Mouse (Mus musculus): Measurements from ENCODE around the gene Igfbp3. TPM values are rescaled to one million over a fixed set of nuclear protein-coding genes. Genes with fewer than 3 reads are reported as not detected.
A peak's percentile ranks its signal among the peaks of the same experiment; 100 is the strongest.

Igfbp3 gene
- polyA plus RNA-seq, 1 experiment from 2014 or later: 14.3 TPM

DNA sequence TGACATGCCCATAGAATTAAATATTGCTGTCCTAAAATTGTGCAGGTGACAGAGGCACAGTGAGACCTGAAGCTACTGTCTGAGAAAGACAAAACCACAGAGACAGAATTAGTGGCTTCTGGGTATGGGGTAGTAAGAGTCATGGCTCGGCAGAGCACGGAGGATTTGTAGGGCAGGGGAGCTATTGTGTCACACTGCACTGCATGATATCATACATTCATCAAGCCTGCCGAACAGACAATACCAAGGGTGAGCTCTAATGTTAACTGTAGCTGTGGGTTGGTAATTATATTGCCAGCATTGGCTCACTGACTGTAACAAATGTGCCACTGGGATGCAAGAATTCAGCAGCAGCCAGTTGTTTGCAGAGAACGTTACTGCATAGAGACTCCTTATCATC, 49.3 kb downstream of the Igfbp3 start:
- Histone ChIP-seq H3K27ac (ENCODE audit: low read length) (no peak overlapping the region), H3K9me3 (replicated peaks; ENCODE audit: control insufficient read depth, low read length) (no peaks in the 10 kb centered on the region), H3K4me3 (ENCODE audit: low read depth, low read length) (no peak overlapping the region), H3K4me1 (ENCODE audit: control insufficient read depth, low read depth, low read length) (peaks cover 9% of the 10 kb centered on the region), H3K4me2 (ENCODE audit: low read depth, low read length) (no peak overlapping the region), H3K9ac (ENCODE audit: low read depth, low read length) (no peak overlapping the region), H3K36me3 (ENCODE audit: control insufficient read depth, insufficient read depth) (no peaks in the 10 kb centered on the region), H3K27me3 (ENCODE audit: control insufficient read depth, insufficient read depth, low read depth, low read length) (no peaks in the 10 kb centered on the region)
- no peak for ATAC-seq (ENCODE audit: low read depth)
- WGBS (ENCODE audit: insufficient replicate concordance): 51% methylated on average over 4 of the region's 4 CpGs

- 58% methylated on average over 8 of the region's 8 CpGs for WGBS (ENCODE audit: insufficient replicate concordance)
- H3K4me3 ChIP-seq (ENCODE audit: low read depth, low read length): no peak overlapping the region
- no peaks in the 10 kb centered on the region for H3K9me3 ChIP-seq (replicated peaks; ENCODE audit: control insufficient read depth, low read length)
- H3K4me1 ChIP-seq (ENCODE audit: control insufficient read depth, low read depth, low read length): peaks cover 9% of the 10 kb centered on the region
- H3K9ac ChIP-seq (ENCODE audit: low read depth, low read length): no peak overlapping the region
- H3K27ac ChIP-seq (ENCODE audit: low read length): no peak overlapping the region
- H3K36me3 ChIP-seq (ENCODE audit: control insufficient read depth, insufficient read depth): no peaks in the 10 kb centered on the region
- no peaks in the 10 kb centered on the region for H3K27me3 ChIP-seq (ENCODE audit: control insufficient read depth, insufficient read depth, low read depth, low read length)
- no peak for ATAC-seq (ENCODE audit: low read depth)
- H3K4me2 ChIP-seq (ENCODE audit: low read depth, low read length): no peak overlapping the region
Observed at GRCm38 (mm10) chr11:7161502-7162174, 52.1 kb downstream of the Igfbp3 start.

DNA sequence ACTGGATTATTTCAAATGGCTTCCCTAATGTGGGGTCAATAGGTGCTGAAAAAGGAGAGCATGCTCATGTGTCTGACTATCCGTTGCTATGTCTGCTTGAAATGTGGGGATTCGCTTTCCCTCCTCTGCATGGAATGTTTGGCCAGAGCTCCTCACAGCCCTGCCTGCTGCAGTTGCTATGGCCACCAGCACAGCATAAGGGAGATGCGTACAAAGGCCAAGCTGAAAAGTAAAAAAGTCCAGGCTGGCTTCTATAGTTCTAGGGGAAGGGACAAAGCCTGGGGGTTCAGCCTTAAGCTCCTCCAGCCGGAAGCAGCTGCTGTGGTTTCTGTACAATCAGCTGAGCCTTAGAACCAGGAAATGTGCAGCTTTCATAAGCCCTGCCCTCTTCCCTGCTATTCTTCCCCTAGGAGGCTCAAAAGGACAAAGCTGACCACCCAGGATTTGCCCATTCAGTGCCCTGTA, 53.1 kb downstream of the Igfbp3 start:
- H3K9me3 ChIP-seq (replicated peaks; ENCODE audit: control insufficient read depth, low read length): no peaks in the 10 kb centered on the region
- H3K4me3 ChIP-seq (ENCODE audit: low read depth, low read length): no peak overlapping the region
- no peak overlapping the region for H3K4me2 ChIP-seq (ENCODE audit: low read depth, low read length)
- WGBS (ENCODE audit: insufficient replicate concordance): 39% methylated on average over 4 of the region's 4 CpGs
- peak overlapping the region; percentile 56 for H3K27ac ChIP-seq (ENCODE audit: low read length)
- ATAC-seq (ENCODE audit: low read depth): peak; percentile 70
- no peaks in the 10 kb centered on the region for H3K27me3 ChIP-seq (ENCODE audit: control insufficient read depth, insufficient read depth, low read depth, low read length)
- no peaks in the 10 kb centered on the region for H3K36me3 ChIP-seq (ENCODE audit: control insufficient read depth, insufficient read depth)
- H3K4me1 ChIP-seq (ENCODE audit: control insufficient read depth, low read depth, low read length): peaks cover 9% of the 10 kb centered on the region
- no peak overlapping the region for H3K9ac ChIP-seq (ENCODE audit: low read depth, low read length)

DNA sequence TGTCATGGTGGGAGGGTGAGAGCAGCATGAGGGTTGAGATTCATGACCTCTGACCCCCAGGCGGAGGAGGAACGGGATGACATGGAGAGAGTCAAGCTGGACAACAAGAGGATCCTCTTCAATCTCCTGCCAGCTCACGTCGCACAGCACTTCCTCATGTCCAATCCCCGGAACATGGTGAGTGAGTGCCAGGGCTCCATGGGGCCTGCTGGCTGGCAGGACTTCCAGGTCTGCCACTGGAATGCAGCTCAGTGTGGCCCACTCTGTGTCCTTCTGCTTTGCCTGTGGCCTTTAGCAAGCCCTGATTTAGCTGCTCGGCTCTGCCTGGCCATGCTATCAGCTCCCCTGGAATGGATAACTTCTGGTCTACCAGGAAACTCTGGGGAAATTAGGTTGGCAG, 53.6 kb downstream of the Igfbp3 start:
- Histone ChIP-seq H3K9me3 (replicated peaks; ENCODE audit: control insufficient read depth, low read length) (no peaks in the 10 kb centered on the region), H3K4me2 (ENCODE audit: low read depth, low read length) (no peak overlapping the region), H3K4me1 (ENCODE audit: control insufficient read depth, low read depth, low read length) (peaks cover 9% of the 10 kb centered on the region), H3K27ac (ENCODE audit: low read length) (peak overlapping the region; percentile 56), H3K9ac (ENCODE audit: low read depth, low read length) (no peak overlapping the region), H3K36me3 (ENCODE audit: control insufficient read depth, insufficient read depth) (no peaks in the 10 kb centered on the region), H3K27me3 (ENCODE audit: control insufficient read depth, insufficient read depth, low read depth, low read length) (no peaks in the 10 kb centered on the region), H3K4me3 (ENCODE audit: low read depth, low read length) (no peak overlapping the region)
- 57% methylated on average over 6 of the region's 6 CpGs for WGBS (ENCODE audit: insufficient replicate concordance)
- ATAC-seq (ENCODE audit: low read depth): no peak

DNA sequence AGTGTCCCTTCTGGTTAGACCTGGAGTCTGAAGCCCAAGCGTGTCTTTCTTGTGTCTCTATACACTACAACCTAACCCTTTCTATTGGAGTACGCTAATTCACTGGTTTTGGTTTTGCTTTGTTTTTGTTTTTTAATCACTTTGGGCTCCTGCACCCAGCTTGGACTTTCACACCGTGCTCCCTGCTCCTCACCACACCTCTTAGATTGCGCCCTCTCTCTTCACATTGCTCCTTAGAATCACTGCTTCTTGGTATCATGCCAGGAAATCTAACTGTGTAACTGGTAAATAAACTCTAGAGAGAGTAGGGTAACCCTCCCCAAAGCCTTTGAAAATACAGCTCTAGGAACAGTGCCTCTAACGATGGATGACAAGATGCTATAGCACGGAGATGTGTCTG, 55.5 kb downstream of the Igfbp3 start:
- peak overlapping the region; percentile 29; the same call in 1 of the 2 replicates for H3K27ac ChIP-seq (ENCODE audit: low read length)
- H3K4me3 ChIP-seq (ENCODE audit: low read depth, low read length): no peak overlapping the region
- no peaks in the 10 kb centered on the region for H3K9me3 ChIP-seq (replicated peaks; ENCODE audit: control insufficient read depth, low read length)
- H3K9ac ChIP-seq (ENCODE audit: low read depth, low read length): no peak overlapping the region
- H3K36me3 ChIP-seq (ENCODE audit: control insufficient read depth, insufficient read depth): no peaks in the 10 kb centered on the region
- H3K4me2 ChIP-seq (ENCODE audit: low read depth, low read length): no peak overlapping the region
- peaks cover 9% of the 10 kb centered on the region for H3K4me1 ChIP-seq (ENCODE audit: control insufficient read depth, low read depth, low read length)
- no peak for ATAC-seq (ENCODE audit: low read depth)
- no peaks in the 10 kb centered on the region for H3K27me3 ChIP-seq (ENCODE audit: control insufficient read depth, insufficient read depth, low read depth, low read length)
- 59% methylated on average over 6 of the region's 6 CpGs for WGBS (ENCODE audit: insufficient replicate concordance)

GRCm38 (mm10) chr11:7156427-7156826, 57.3 kb downstream of the Igfbp3 start:
- Histone ChIP-seq H3K9me3 (replicated peaks; ENCODE audit: control insufficient read depth, low read length) (no peaks in the 10 kb centered on the region), H3K27ac (ENCODE audit: low read length) (peak overlapping the region; percentile 33; the same call in 1 of the 2 replicates), H3K27me3 (ENCODE audit: control insufficient read depth, insufficient read depth, low read depth, low read length) (no peaks in the 10 kb centered on the region), H3K4me1 (ENCODE audit: control insufficient read depth, low read depth, low read length) (peaks cover 9% of the 10 kb centered on the region), H3K36me3 (ENCODE audit: control insufficient read depth, insufficient read depth) (no peaks in the 10 kb centered on the region), H3K9ac (ENCODE audit: low read depth, low read length) (no peak overlapping the region), H3K4me3 (ENCODE audit: low read depth, low read length) (no peak overlapping the region), H3K4me2 (ENCODE audit: low read depth, low read length) (no peak overlapping the region)
- 41% methylated on average over 4 of the region's 4 CpGs for WGBS (ENCODE audit: insufficient replicate concordance)
- ATAC-seq (ENCODE audit: low read depth): no peak

Other genes with a start within 250 kb of the Igfbp3 start
- gene Adcy1, start 150.4 kb downstream of the Igfbp3 start, polyA plus RNA-seq (2015; fragmentation: Nextera tagmentation; extraction: Ambion mirVana): 0.21 and 0.31 TPM in 2 replicates
- not detected in 2 replicates for gene Gm11985, start 25.4 kb downstream of the Igfbp3 start, polyA plus RNA-seq (2015; fragmentation: Nextera tagmentation; extraction: Ambion mirVana)
- 339 and 343 TPM in 2 replicates for gene Igfbp1, start 16.1 kb downstream of the Igfbp3 start, polyA plus RNA-seq (2015; fragmentation: Nextera tagmentation; extraction: Ambion mirVana)